Mouse (Mus musculus) bone marrow, adult 2 months (tissue): Measurements from ENCODE around the gene Sh3bp5. TPM values are rescaled to one million over a fixed set of nuclear protein-coding genes. Genes with fewer than 3 reads are reported as not detected.
"Not testable (repeated sequence)": the region's sequence is repeated elsewhere in the genome, so short reads cannot be mapped to it uniquely, and the experiment has no call there.

Experiments used
- H3K27ac ChIP-seq: fragments of 200-500 bp; 2 replicates; pipeline ENCODE4 v1.5.1; 2012; ENCODE audit warnings: low read depth, mild to moderate bottlenecking, control low read depth, inconsistent platforms, low read length; ENCODE audit not compliant: control insufficient read depth, poor library complexity, insufficient read depth
- H3K4me1 ChIP-seq: fragments of 200-500 bp; 2 replicates; pipeline ENCODE4 v1.6.1; 2011; ENCODE audit warnings: low read length; ENCODE audit not compliant: control insufficient read depth, insufficient read depth
- H3K4me3 ChIP-seq: fragments of 200-500 bp; replicated peaks from 2 replicates; pipeline ENCODE3; 2011; ENCODE audit warnings: mild to moderate bottlenecking, low read depth, low read length, control low read depth; ENCODE audit not compliant: control insufficient read depth
- CTCF ChIP-seq: fragments of 200-500 bp; IDR thresholded peaks from 2 replicates; pipeline ENCODE4 v1.5.1; 2011; ENCODE audit warnings: low read length, control low read depth; ENCODE audit not compliant: control insufficient read depth, insufficient read depth
- POLR2A ChIP-seq: fragments of 200-500 bp; IDR thresholded peaks from 2 replicates; pipeline ENCODE4 v1.6.1; 2011; ENCODE audit warnings: low read depth, mild to moderate bottlenecking, control low read depth, low read length, borderline replicate concordance; ENCODE audit not compliant: control insufficient read depth
- WGBS: fragments of 180-500 bp; shearing (Covaris S2); methylation state at CpG from one replicate; pipeline ENCODE4 v1.1.7; 2018; 5-methylcytosine and 5-hydroxymethylcytosine counted together
- polyA plus RNA-seq: library from polyadenylated mRNA; stranded (reverse); fragments of >200 nt; gene quantifications from 2 replicates; pipeline ENCODE4 v1.2.4, GENCODE M21; 2011; ENCODE audit warnings: low replicate concordance; ENCODE audit not compliant: missing spikeins, insufficient read depth, insufficient read length

Sh3bp5 gene
- polyA plus RNA-seq: 14.6 and 24.0 TPM in 2 replicates

GRCm38 (mm10) chr14:31435930-31436693 lies at the start of gene Sh3bp5:
Gene Sh3bp5 (minus strand): TSS chr14:31436078.
- WGBS: 10% methylated on average over 49 of the region's 49 CpGs
- peak within 1 kb of the TSS; percentile 97 for H3K4me3 ChIP-seq
- H3K27ac ChIP-seq: peak within 1 kb of the TSS; percentile 73
- H3K4me1 ChIP-seq: peaks cover 4% of the 10 kb centered on the region; the same call in 1 of the 2 replicates
- TF ChIP-seq POLR2A (peak; percentile 82; the same call in 1 of the 2 replicates), CTCF (peak; percentile 75)

GRCm38 (mm10) chr14:31482417-31482816 lies 46.5 kb upstream of the Sh3bp5 start:
- Histone ChIP-seq H3K27ac (no peak overlapping the region), H3K4me3 (no peak overlapping the region), H3K4me1 (no peaks in the 10 kb centered on the region)
- WGBS: 54% methylated on average over 5 of the region's 5 CpGs
- no peak for TF ChIP-seq CTCF
- no peak for TF ChIP-seq POLR2A

- H3K27ac ChIP-seq: no peak overlapping the region
- H3K4me3 ChIP-seq: no peak overlapping the region
- 80% methylated on average over 2 of the region's 2 CpGs for WGBS
- no peaks in the 10 kb centered on the region for H3K4me1 ChIP-seq
- TF ChIP-seq CTCF (no peak), POLR2A (no peak)
Observed at GRCm38 (mm10) chr14:31473297-31473696, 37.4 kb upstream of the Sh3bp5 start.

- no peaks in the 10 kb centered on the region for H3K4me1 ChIP-seq
- 4% methylated on average over 5 of the region's 5 CpGs for WGBS
- H3K4me3 ChIP-seq: no peak overlapping the region
- H3K27ac ChIP-seq: no peak overlapping the region
- TF ChIP-seq POLR2A (no peak), CTCF (no peak)
Observed at GRCm38 (mm10) chr14:31472451-31473061, 36.7 kb upstream of the Sh3bp5 start.

GRCm38 (mm10) chr14:31469711-31470110 lies 33.8 kb upstream of the Sh3bp5 start:
- TF ChIP-seq CTCF: no peak
- Histone ChIP-seq H3K4me1 (no peaks in the 10 kb centered on the region), H3K4me3 (no peak overlapping the region), H3K27ac (no peak overlapping the region)
- 70% methylated on average over 4 of the region's 4 CpGs for WGBS

GRCm38 (mm10) chr14:31464176-31464575 lies 28.3 kb upstream of the Sh3bp5 start:
- whole genome bisulfite sequencing: 71% methylated on average over 8 of the region's 8 CpGs
- Histone ChIP-seq H3K4me3 (no peak overlapping the region), H3K27ac (no peak overlapping the region), H3K4me1 (no peaks in the 10 kb centered on the region)
- no peak for TF ChIP-seq CTCF
- TF ChIP-seq POLR2A: no peak

- 88% methylated on average over 6 of the region's 6 CpGs for WGBS
- no peak overlapping the region for H3K4me3 ChIP-seq
- TF ChIP-seq POLR2A: no peak
- TF ChIP-seq CTCF: no peak
- H3K4me1 ChIP-seq: no peaks in the 10 kb centered on the region
- H3K27ac ChIP-seq: no peak overlapping the region
Observed at GRCm38 (mm10) chr14:31462886-31463285, 27.0 kb upstream of the Sh3bp5 start.

- 73% methylated on average over 5 of the region's 5 CpGs for WGBS
- H3K4me1 ChIP-seq, H3K27ac ChIP-seq, H3K4me3 ChIP-seq: not testable (repeated sequence)
- TF ChIP-seq CTCF: peak; percentile 33; the same call in 1 of the 2 replicates
Observed at GRCm38 (mm10) chr14:31462226-31462625, 26.3 kb upstream of the Sh3bp5 start.
